Mouse (Mus musculus) kidney, adult 11 months (tissue): Measurements from ENCODE around the gene Trdmt1.

ENCODE experiments used
- DNase-seq: peaks from one replicate; pipeline ENCODE4 v3.0.0; 2022

The Trdmt1 gene

GRCm38 (mm10) chr2:13556239-13556638, 11.8 kb upstream of the Trdmt1 start:
- no peak for DNase-seq

DNA sequence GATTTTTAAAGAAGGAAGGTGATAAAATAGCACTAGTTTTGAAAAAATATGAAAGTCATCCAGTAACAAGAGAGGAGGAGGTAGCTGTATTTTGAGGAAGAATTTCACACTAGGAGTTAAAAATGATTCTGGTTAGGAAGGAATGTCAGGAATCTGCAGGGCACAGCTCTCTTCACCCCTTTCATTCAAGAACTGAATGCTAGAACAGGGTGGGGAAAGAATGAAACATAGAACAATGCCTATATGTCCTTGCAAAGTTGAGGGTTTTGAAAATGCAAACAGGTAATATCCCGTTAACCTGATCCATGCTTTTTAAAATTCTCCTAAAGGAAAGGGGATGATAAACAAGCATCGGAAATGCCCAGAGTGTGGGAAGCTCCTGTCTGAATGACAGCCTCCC, 9.5 kb upstream of the Trdmt1 start:
- no peak for DNase-seq

DNA sequence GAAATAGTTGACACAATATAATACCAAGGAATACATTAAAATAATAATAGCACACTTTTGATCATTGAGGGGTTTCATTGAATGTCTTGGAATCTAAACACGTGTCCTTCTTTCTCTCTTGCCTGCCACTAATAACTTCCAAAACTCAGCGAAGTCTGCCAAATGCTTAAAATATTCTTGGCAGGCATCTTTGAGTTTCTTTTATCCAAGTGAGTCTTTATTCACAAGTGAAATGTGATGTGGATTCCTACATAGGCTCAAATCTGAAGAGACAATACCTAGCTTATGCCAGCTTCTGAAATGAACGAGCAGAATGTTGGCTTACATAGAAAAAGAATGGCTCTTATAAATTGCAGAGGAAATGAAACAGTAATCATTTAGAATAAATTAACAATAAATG, 4.3 kb upstream of the Trdmt1 start:
- DNase-seq: no peak

DNA sequence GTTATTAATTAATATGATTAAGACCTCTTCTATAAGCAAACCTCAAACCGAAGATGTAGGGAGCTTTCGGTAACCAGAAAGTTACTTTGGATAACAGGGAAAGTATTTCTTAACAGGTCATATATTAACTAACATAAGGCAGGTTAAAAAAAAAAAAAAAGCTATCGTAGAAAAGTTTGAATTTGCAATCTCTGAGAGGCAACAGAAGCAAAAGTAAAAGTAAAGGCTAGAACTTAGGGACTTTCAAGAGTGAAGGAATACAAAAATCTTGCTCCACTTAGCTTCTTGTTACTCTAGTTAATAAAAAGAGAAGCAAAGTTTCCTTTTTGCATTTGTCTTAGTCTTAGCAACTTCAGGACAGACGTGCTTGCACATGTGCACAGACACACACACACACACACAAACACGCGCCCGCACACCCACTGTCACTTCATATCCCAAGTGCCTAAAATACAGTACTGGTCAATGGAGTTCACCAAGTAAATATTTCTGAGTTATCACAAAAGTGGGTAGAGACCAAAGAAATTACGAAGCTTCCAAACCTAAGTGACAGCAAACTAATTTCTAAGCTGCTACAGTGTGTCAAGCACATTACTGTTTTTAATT, 846 bp downstream of the Trdmt1 start:
- no peak for DNase-seq

- DNase-seq: no peak
Measured at GRCm38 (mm10) chr2:13539860-13540259, 4.6 kb downstream of the Trdmt1 start.

DNA sequence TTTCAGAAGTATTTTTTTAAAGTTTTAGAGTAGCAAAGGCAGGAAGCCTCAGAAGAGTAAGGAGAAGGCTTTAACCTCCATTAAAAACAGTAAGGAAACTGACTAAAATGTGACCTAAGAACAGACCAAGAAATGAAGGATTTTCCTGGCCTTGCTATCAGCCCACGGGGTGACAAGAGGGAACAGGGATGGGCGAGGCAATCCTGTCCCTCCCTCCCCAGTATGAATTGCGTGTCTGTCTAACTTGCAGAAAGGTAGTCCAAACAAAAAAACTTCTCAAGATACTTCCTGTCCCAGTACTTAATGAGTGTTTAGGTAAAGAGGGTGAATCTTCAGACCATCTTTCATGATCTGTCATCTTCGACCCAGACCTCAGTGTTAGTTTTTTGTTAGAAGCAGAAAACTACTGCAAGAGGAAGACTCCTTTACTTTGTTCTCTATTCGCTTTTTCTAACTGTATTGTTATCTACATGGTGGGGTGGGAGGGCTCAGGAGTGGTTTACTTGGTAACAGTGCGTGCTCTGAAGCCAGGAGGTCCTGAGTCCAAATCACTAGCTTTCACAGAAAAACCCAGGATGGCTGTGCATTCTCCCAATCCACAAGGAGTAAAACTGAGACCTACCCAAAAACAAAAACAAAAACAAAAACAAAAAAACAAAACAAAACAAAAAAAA, 5.6 kb downstream of the Trdmt1 start:
- DNase-seq: no peak

- DNase-seq: no peak
Measured at GRCm38 (mm10) chr2:13538258-13538657, 6.2 kb downstream of the Trdmt1 start.

- no peak for DNase-seq
Measured at GRCm38 (mm10) chr2:13537733-13538132, 6.7 kb downstream of the Trdmt1 start.

DNA sequence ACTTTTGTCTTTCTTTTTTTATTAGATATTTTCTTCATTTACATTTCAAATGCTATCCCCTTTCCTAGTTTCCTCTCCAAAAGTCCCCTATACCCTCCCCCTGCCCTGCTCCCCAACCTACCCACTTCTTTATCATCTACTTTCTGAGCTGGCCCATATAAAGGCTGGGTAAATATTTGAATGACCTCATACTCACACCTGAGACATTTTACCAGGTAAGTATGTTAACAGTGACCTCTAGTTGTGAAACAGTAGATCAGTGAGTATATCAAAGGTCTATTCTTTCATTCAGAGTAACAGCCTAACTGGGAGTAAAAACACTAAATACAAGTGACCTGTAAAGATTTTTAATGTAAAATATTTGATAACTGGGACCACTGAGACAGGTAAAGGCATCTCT, 7.7 kb downstream of the Trdmt1 start:
- DNase-seq: no peak

- DNase-seq: no peak
Measured at GRCm38 (mm10) chr2:13530639-13531038, 13.8 kb downstream of the Trdmt1 start.

DNA sequence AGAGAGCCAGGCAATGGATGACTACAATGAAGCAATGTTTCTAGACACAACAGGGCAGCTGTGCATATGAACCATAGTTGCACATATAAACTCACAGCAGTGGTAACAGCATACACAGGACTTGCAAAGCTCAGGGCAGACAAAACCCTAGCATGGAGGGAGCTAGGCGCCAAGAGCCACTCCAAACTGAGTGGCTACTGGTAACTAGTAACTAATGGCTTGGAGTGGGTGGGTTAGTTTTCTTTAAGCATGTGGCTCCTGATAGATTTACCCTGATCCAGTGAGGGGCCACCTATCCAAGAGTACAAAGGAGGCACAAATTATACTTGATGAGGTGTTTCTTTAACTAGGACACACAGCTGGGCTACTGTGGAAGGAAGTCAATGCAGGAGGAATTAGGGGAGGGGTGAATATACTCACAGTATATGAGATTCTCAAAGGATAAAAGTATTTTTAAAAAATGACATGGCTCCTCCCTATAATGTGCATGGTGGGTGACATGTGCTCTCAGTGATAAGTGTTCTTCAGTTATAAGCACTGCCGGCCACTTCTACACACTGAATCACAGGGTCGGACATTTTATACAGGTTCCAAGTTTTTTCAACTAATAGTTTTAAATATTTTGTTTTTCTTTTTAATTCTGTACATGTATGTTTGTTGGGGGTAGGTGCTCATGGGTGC, 15.1 kb downstream of the Trdmt1 start:
- DNase-seq: no peak

DNA sequence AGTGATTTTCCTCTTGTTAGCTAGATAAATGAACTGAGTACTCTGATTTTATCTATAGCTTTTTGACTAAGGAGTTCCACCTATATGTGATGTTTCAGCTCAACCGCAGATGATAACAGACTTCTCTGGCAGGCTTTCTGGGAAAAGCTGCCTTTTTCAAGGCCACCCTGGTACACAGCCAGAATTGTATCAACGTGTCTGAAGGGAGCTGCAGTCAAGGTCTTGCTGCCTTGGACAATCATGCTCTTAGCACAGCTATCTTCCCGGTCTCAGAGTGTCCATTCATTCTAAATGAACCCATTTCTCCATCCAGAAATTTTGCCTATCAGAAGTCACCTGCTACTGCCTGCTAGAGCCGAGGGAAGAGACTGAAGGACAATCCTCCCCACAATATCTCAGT, 16.9 kb downstream of the Trdmt1 start:
- DNase-seq: no peak

- DNase-seq: no peak
Measured at GRCm38 (mm10) chr2:13527125-13527524, 17.3 kb downstream of the Trdmt1 start.

DNA sequence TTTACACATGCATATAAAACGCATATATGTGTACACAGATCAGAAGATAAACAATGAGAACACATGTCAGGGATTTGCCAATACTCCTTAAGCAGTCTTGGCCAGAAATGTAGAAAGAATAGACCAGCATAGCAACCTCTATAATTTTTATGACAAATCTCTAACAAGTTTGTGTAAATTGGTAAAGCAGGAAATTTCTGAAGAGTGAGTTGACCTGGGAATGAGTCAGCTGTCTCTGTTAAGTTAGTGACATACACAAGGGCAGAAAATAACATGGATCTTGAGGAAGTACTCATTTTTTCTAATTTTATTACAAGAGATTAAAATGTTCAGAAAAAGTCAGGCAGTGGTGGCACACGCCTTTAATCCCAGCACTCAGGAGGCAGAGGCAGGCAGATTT, 18.3 kb downstream of the Trdmt1 start:
- no peak for DNase-seq

DNA sequence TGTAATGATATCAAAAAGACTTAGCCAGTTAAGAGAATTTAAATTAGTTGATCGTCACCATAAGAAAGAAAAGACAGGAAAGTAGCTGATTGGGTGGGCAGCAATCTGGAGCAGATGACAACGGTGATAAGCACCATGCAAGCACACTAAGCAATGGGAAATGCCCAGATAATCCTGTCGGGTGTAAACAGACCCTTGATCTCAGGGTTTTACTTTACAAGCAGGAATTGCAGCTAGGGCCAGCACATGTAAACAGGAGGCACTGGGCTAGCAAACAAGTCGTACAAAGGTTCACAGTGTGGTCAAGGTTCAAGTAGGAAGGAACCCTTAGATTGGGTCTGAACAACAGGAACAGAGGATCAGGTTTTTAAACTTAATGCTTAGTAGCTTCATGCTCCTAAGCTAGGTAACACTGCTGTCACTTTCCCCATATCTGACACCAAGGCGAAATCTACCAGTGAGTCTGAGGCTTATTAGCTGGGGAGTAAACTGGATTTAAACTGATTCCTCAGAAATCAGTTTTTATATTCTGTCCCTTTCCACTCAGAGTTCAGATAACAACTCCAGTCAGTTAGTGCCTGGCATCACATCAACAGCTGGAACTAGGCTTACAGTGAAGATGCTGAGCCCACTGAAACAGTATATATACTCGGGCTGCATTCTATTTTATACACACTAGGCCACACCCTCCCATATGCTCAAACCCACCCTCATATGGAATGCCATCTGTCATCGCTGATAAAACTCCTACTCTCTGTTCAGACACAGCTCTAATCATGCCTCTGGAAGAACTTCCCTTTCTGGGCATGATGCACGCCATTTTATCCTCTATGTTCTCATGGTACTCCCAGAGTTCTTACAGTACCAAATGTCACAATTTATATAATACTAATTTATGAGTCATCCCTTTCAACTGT, 20.7 kb downstream of the Trdmt1 start:
- DNase-seq: peak; percentile 75

GRCm38 (mm10) chr2:13522106-13522505, 22.4 kb downstream of the Trdmt1 start:
- no peak for DNase-seq

- DNase-seq: no peak
Measured at GRCm38 (mm10) chr2:13514949-13515348, 29.5 kb downstream of the Trdmt1 start.

DNA sequence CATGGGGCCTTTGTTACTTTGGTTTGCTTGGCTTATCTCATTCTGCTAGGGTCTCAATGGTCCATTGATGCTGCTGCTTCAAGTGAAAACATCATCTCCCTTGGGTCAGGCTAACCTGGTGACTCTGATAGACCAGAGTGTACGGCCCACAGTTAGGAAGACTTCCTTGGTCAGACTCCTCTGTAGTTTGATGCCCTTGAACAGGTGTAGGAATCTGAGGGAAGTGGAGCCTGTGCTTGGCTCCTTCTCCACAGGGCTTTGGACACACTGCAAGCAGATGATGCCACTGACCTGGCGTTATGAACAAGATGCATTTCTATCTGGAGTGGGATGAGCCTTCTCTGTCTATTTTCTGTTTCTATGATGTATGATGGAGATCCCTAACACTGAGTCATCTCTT, 41.8 kb downstream of the Trdmt1 start:
- no peak for DNase-seq

DNA sequence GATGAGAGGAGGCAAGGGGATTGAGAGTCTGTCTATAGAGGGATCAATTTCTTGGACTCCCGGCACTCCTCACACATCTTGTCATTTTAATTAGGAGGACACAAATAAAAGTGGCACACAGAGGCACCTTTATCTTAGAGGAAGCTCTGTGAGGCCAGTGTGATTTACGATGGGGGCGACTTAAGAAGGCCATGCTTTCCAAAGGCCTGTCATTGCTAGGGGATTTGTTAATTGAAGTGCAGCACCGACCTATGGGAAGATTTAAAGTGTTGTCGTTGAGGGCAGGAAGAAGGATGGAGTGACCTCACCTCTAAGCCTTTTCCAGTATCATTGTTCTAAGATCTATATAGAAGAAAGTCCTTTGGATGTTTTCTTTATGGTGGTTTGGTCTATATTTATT, 42.9 kb downstream of the Trdmt1 start:
- DNase-seq: no peak

DNA sequence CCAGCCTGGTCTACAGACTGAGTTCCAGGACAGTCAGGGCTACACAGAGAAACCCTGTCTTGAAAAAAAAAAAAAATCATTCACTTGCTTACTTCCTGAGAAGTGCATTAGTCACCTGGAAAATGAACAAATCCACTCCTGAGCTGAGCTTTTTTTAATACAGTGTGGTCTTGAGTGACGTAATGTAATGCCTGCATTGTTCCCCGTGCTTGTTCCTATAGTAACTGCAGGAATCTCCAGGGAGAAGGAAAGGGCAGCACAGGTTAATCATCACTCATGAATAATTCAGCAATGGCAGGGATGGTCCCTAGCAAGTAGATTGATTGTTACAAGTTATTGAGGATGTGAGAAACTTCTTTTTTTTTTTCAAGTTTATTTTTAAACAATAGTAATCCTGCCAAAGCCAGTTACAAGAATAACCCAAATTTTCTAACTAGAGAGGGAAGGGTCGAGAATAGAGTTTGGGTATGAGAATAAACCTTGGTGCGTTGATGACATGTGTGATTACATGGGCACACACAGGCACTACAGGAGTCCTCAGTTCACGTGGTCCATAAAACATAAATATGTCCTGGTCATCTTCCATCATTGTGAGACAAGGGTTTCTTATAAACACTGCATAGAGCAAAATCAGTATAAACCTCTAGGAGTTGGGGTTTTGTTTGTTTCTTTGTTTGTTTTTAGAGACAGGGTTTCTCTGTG, 44.0 kb downstream of the Trdmt1 start:
- no peak for DNase-seq

DNA sequence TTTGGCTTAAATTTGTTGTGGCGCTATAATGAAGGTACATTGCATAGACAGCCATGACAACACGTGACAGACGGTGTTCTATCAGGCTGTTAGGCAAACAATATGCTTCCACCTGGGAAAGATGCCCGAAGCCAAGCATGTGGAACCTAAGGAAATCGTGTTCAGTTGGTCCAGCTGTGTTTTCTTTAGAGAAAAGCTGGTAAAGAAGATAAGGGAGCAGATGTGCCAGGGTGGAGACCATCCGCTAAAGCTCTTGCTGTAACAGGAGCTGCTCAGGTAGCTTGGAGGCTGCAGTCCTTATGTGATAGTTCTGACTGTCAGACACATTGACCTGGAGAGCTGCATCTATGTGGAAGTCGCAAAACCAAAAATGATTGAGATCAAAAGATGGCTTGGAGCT, 45.3 kb downstream of the Trdmt1 start:
- no peak for DNase-seq

GRCm38 (mm10) chr2:13496087-13496486, 48.4 kb downstream of the Trdmt1 start:
- DNase-seq: no peak

GRCm38 (mm10) chr2:13492927-13493326, 51.5 kb downstream of the Trdmt1 start:
- no peak for DNase-seq
